Mouse (Mus musculus) midbrain, embryonic 12.5 days (tissue): ENCODE results near the gene Smg5. TPM values are rescaled to one million over a fixed set of nuclear protein-coding genes. Genes with fewer than 3 reads are reported as not detected.

Experiments used
- ATAC-seq: fragments of 200-750 bp; cut with Nextera tagmentation; 2 replicates; pipeline ENCODE4 v1.8.0; 2017; ENCODE audit warnings: low read depth, moderate TSS enrichment, moderate library complexity; ENCODE audit not compliant: low FRiP score
- H3K27ac ChIP-seq: fragments of 300-500 bp; sonication (generic); replicated peaks from 2 replicates; pipeline ENCODE4 v1.5.1; 2016; ENCODE audit warnings: mild to moderate bottlenecking
- H3K27me3 ChIP-seq: fragments of 300-500 bp; sonication (generic); 2 replicates; pipeline ENCODE4 v1.6.1; 2016; ENCODE audit warnings: mild to moderate bottlenecking
- H3K36me3 ChIP-seq: fragments of 300-500 bp; sonication (generic); 2 replicates; pipeline ENCODE4 v1.6.1; 2016
- H3K4me1 ChIP-seq: fragments of 300-500 bp; sonication (generic); 2 replicates; pipeline ENCODE4 v1.6.1; 2016
- H3K4me2 ChIP-seq: fragments of 300-500 bp; sonication (generic); replicated peaks from 2 replicates; pipeline ENCODE4 v1.6.1; 2016; ENCODE audit warnings: mild to moderate bottlenecking, moderate library complexity
- H3K4me3 ChIP-seq: fragments of 300-500 bp; sonication (generic); 2 replicates; pipeline ENCODE4 v1.5.1; 2016; ENCODE audit warnings: mild to moderate bottlenecking
- H3K9ac ChIP-seq: fragments of 300-500 bp; sonication (generic); replicated peaks from 2 replicates; pipeline ENCODE4 v1.6.1; 2016; ENCODE audit warnings: mild to moderate bottlenecking, moderate library complexity
- H3K9me3 ChIP-seq: fragments of 300-500 bp; sonication (generic); 2 replicates; pipeline ENCODE4 v1.6.1; 2016; ENCODE audit warnings: mild to moderate bottlenecking
- WGBS: fragments of 180-500 bp; shearing (Covaris S2); methylation state at CpG from one replicate; pipeline ENCODE4 v1.1.7; 2016; 5-methylcytosine and 5-hydroxymethylcytosine counted together
- polyA plus RNA-seq: library from polyadenylated mRNA; unstranded; fragments of >200 nt; fragmentation: Nextera tagmentation; extraction: Ambion mirVana; gene quantifications from 2 replicates; pipeline ENCODE4 v1.2.1, GENCODE M21; 2016

The Smg5 gene
- polyA plus RNA-seq, 1 experiment from 2014 or later = 101 TPM

DNA sequence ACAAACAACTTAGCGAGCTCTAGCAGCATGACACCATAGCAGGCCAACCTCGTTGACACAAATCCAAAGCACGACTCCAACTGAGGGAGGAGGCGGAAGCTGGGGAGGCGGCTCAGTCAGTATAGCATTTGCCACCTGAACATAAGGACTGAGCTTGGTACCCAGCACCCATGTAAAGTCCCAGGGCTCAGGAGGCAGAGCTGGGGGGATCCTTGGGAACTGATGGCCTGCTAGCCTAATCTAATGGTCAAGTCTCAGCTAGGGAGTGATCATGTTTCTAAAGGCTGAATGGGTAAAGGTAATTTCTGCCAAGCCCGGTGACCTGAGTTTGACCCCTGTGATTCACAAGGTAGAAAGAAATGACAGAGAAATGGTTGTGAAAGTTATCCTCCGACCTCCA lies 71.5 kb downstream of the Smg5 start:
- WGBS = 62% methylated on average over 7 of the region's 7 CpGs

DNA sequence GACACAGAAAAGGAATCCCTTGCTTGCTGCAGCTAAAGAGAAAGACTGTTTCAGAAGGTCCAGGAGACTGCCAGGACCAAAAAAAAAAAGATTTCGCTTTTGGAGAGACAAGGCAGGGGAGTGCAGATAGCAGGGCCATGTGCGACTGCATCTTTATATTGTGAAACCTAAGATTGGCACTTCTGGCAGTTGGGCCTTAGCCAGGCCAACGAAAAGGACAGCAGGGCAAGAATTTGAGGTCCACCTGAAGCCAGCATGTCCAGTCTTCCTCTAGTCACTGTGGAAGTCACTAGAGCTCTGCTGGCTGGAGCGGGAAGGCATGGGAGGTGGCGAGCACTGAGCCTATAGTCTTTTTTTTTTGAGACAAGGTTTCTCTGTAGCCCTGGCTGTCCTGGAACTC lies 72.9 kb downstream of the Smg5 start:
- peak overlapping the region; percentile 79 for H3K4me3 ChIP-seq
- WGBS = 75% methylated on average over 5 of the region's 5 CpGs
- H3K9me3 ChIP-seq = no peaks in the 10 kb centered on the region
- ATAC-seq = no peak
- H3K27me3 ChIP-seq = no peaks in the 10 kb centered on the region
- peak overlapping the region; percentile 70 for H3K4me2 ChIP-seq
- peaks cover 23% of the 10 kb centered on the region for H3K4me1 ChIP-seq
- H3K27ac ChIP-seq = no peak overlapping the region
- peaks cover 28% of the 10 kb centered on the region for H3K36me3 ChIP-seq
- peak overlapping the region; percentile 87; the same call in 1 of the 2 replicates for H3K9ac ChIP-seq

More for the DNA sequence above, 71.5 kb downstream of the Smg5 start:
- no peak overlapping the region for H3K9ac ChIP-seq
- no peaks in the 10 kb centered on the region for H3K27me3 ChIP-seq
- H3K4me1 ChIP-seq = peaks cover 23% of the 10 kb centered on the region
- H3K27ac ChIP-seq = 0 out of 2 replicates have a peak overlapping the region, but pooled peaks have one; percentile 11
- H3K36me3 ChIP-seq = peaks cover 17% of the 10 kb centered on the region
- no peak for ATAC-seq
- H3K4me3 ChIP-seq = no peak overlapping the region
- no peak overlapping the region for H3K4me2 ChIP-seq
- H3K9me3 ChIP-seq = no peaks in the 10 kb centered on the region

GRCm38 (mm10) chr3:88409741-88410644 lies 73.9 kb downstream of the Smg5 start, which contains the start of gene Pmf1:
Gene Pmf1, minus strand, starts transcription at chr3:88410331.
- peak within 1 kb of the TSS; percentile 79 for H3K4me3 ChIP-seq
- peaks cover 32% of the 10 kb centered on the region for H3K36me3 ChIP-seq
- peak within 1 kb of the TSS; percentile 87 for H3K9ac ChIP-seq
- WGBS = under 1% methylated on average over 54 of the region's 54 CpGs
- ATAC-seq = peak; percentile 92
- peak within 1 kb of the TSS; percentile 70 for H3K4me2 ChIP-seq
- H3K9me3 ChIP-seq = no peaks in the 10 kb centered on the region
- H3K4me1 ChIP-seq = peaks cover 23% of the 10 kb centered on the region
- H3K27me3 ChIP-seq = no peaks in the 10 kb centered on the region
- peak within 1 kb of the TSS; percentile 85 for H3K27ac ChIP-seq

DNA sequence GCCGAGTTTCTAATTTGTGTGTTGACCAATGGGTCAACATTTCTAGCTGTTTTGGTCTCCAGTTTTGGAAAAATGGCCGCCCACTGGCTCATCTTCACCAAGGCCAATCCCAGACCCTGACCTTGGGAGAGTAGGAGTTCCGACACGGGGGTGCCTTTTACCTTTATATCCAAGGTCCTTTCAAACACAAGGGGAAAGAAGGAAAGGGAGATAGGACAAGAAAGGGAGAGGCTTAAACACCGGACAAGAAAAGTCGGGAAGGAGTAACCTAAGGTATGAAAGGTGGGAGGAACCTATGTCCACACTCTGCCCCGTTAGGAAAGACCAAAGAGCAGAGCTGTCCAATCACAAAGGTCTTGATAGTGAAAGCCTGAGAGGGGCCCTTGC lies 74.6 kb downstream of the Smg5 start:
- peak overlapping the region; percentile 87 for H3K9ac ChIP-seq
- ATAC-seq = no peak

DNA sequence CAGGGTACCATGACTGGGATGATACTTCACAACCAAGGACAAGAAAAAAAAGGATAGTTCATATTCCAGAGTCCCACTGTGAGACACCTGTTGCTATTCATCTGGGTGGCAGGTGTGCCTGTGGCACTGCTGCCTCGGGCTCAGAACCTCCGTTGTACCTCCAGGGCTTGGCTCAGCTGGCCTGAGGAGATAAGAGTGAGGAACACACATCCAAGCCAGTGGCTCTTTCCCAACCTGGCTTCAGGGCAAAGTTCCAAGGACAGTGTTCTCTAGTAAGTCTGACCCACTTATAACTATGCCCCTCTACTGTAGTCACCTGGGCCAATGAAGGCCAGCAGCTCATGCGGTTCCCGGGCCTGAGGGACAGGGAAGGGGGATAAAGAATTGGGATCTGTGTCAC lies 75.6 kb downstream of the Smg5 start:
- no peak overlapping the region for H3K27ac ChIP-seq
- H3K4me1 ChIP-seq = peaks cover 23% of the 10 kb centered on the region
- ATAC-seq = no peak
- H3K27me3 ChIP-seq = no peaks in the 10 kb centered on the region
- peaks cover 48% of the 10 kb centered on the region for H3K36me3 ChIP-seq
- H3K4me2 ChIP-seq = no peak overlapping the region
- no peaks in the 10 kb centered on the region for H3K9me3 ChIP-seq
- H3K9ac ChIP-seq = no peak overlapping the region
- 91% methylated on average over 4 of the region's 4 CpGs for WGBS
- no peak overlapping the region for H3K4me3 ChIP-seq

More for the DNA sequence above, 74.6 kb downstream of the Smg5 start:
- peak overlapping the region; percentile 79 for H3K4me3 ChIP-seq
- H3K4me1 ChIP-seq = peaks cover 23% of the 10 kb centered on the region
- H3K27ac ChIP-seq = peak overlapping the region; percentile 85
- H3K36me3 ChIP-seq = peaks cover 37% of the 10 kb centered on the region
- no peaks in the 10 kb centered on the region for H3K27me3 ChIP-seq
- peak overlapping the region; percentile 70 for H3K4me2 ChIP-seq
- no peaks in the 10 kb centered on the region for H3K9me3 ChIP-seq
- 28% methylated on average over 7 of the region's 7 CpGs for WGBS

Other genes starting within 250 kb of the Smg5 start
- gene Mef2d, start 193.9 kb upstream of the Smg5 start, polyA plus RNA-seq = 15.1 and 17.6 TPM in 2 replicates
- gene Rhbg, start 81.6 kb upstream of the Smg5 start, polyA plus RNA-seq = 0.26 TPM in 1 of 2 replicates, not detected in the other
- not detected in 2 replicates for gene Gm38392, start 49.0 kb upstream of the Smg5 start, polyA plus RNA-seq
- gene Tsacc, start 39.3 kb upstream of the Smg5 start, polyA plus RNA-seq = 10.9 and 12.8 TPM in 2 replicates
- gene Cct3, start 39.1 kb upstream of the Smg5 start, polyA plus RNA-seq = 606 and 646 TPM in 2 replicates
- gene Glmp, start 11.2 kb upstream of the Smg5 start, polyA plus RNA-seq = 104 and 128 TPM in 2 replicates
- gene Tmem79, start 112 bp upstream of the Smg5 start, polyA plus RNA-seq = 1.9 and 2.3 TPM in 2 replicates
- 0.82 and 0.89 TPM in 2 replicates for gene Paqr6, start 28.3 kb downstream of the Smg5 start, polyA plus RNA-seq
- 0.10 TPM in 1 of 2 replicates, not detected in the other for gene Bglap3, start 36.5 kb downstream of the Smg5 start, polyA plus RNA-seq
- gene Bglap2, start 42.4 kb downstream of the Smg5 start, polyA plus RNA-seq = not detected in 2 replicates
- gene Bglap, start 48.2 kb downstream of the Smg5 start, polyA plus RNA-seq = not detected in 2 replicates
- gene Pmf1, start 74.1 kb downstream of the Smg5 start, polyA plus RNA-seq = 100.0 and 101 TPM in 2 replicates
- gene Slc25a44, start 88.9 kb downstream of the Smg5 start, polyA plus RNA-seq = 23.6 and 24.6 TPM in 2 replicates
- gene Sema4a, start 124.9 kb downstream of the Smg5 start, polyA plus RNA-seq = 19.3 and 20.3 TPM in 2 replicates
- 34.3 and 42.8 TPM in 2 replicates for gene Lmna, start 173.7 kb downstream of the Smg5 start, polyA plus RNA-seq
- 47.8 and 49.9 TPM in 2 replicates for gene Mex3a, start 196.1 kb downstream of the Smg5 start, polyA plus RNA-seq
- gene Rab25, start 212.0 kb downstream of the Smg5 start, polyA plus RNA-seq = 0.21 and 0.47 TPM in 2 replicates
- gene Lamtor2, start 216.8 kb downstream of the Smg5 start, polyA plus RNA-seq = 137 and 152 TPM in 2 replicates
- gene Ubqln4, start 217.5 kb downstream of the Smg5 start, polyA plus RNA-seq = 64.7 and 71.2 TPM in 2 replicates
- 132 and 137 TPM in 2 replicates for gene Ssr2, start 239.6 kb downstream of the Smg5 start, polyA plus RNA-seq